Mouse (Mus musculus): ENCODE results near the gene 2010300C02Rik.
"Not testable (repeated sequence)": the region's sequence is repeated elsewhere in the genome, so short reads cannot be mapped to it uniquely, and the experiment has no call there.

Gene 2010300C02Rik

GRCm38 (mm10) chr1:37619542-37619941 lies 100.3 kb downstream of the 2010300C02Rik start:
- no peak for DNase-seq

DNA sequence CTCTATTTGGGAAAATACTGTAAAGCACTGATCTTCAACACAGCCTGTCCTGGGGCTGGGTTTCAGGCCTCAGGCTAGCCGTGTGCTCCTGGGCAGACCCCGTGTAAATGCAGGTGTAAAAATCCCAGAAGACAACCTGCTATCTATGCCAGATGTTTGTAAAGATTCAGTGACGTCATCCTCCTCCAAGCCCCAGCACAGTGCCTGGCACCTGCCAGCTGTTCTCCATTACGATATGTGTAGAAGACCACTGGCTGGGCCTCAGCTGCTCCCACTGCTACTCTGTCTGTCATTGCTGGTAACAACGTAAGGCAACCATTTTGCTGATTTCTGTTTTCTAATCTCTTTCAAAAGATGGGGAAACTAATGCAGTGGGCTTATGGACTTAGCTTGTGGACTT lies 102.8 kb downstream of the 2010300C02Rik start:
- DNase-seq: no peak

DNA sequence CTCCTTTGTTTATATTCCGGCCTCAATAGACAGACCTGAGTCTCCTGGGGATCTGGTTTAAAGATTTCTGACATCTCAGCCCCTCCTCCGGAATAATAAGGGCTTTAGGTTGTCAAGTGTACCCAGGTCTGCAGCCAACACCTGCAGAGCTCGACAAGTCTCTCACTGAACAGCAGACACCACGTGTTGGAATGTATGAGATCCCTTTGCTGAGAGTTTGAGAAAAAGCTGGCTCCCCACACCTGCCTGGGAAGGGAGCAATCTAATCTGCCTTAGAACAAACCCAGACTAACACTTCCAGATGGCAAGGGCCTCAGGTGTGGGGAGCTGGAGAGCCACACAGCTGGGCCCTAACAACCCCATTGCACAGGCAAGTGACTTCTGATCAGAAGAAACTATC lies 103.3 kb downstream of the 2010300C02Rik start:
- no peak for DNase-seq

DNA sequence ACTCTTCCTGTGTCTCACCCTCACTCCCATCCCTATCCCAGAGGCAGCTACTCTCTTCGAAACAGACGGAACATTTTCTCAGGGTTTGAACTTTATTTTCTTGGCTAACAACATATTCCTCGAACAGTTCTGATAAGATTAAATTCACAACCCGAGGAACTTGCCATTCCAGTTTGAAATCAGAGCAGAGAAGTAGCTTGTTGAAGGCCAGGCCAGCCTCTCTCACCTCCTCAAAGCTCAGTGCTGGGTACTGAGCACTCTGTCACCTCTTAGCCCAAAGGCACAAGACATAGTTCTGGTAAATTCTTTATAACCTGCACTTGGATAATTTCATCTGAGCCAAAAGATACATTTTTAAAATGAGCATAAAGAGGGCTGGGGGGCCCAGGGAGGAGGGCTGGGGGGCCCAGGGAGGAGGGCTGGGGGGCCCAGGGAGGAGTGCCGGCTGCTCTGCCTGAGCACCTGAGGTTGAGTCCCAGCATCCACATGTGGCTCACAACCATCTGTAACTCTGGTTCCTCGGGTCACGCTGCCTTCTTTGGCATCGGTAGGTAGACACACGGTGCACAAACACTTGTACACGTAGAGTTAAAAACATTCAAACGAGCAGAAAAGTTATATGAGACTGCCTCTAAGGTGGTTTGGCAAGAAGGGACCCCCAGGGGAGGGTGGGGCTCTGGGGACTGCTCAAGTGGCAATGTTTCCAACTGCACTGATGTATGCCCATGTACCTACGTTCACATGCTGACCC lies 104.4 kb downstream of the 2010300C02Rik start:
- no peak for DNase-seq

- no peak for DNase-seq
Observed at GRCm38 (mm10) chr1:37614836-37615235, 105.0 kb downstream of the 2010300C02Rik start.

GRCm38 (mm10) chr1:37614130-37614529 lies 105.8 kb downstream of the 2010300C02Rik start:
- no peak for DNase-seq

DNA sequence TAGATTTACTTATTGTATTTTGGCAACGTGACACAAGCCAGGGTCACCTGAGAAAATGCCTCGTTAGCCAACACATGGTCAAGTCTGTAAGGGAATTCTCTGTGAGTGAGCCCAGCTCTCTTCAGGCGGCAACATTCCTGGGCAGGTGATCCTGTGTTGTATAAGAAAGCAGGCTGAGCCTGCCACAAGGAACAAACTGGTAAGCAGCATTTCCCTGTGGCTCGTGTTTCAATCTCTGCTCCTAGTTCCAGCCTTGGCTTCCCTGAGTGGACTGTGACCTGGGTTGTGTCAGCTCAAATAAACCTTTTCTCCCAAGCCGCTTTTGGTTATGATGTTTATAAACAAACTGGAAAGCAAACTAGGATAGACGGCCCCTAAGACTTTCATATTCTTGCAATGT lies 108.9 kb downstream of the 2010300C02Rik start:
- no peak for DNase-seq

DNA sequence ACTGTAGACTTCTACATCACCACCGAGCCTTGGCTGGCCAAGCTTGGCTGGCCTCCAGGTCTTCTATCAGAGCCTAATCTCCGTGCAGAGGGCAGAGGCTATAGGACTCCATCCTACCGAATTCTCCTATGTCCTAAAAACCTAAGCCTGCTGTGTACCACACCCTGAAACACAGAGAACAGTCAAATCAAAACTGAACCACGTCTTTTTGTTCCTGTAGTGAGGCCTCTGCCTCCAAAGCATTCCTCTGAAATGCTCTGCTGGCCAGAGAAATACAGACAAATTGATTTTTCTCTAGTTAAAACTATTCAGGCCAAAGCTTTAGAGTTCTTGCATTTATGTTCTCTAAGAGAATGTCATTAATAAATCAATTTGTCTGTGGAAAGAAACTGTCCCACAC lies 109.6 kb downstream of the 2010300C02Rik start:
- DNase-seq: no peak

GRCm38 (mm10) chr1:37605694-37606093 lies 114.2 kb downstream of the 2010300C02Rik start:
- DNase-seq: not testable (repeated sequence)

GRCm38 (mm10) chr1:37603206-37603605 lies 116.7 kb downstream of the 2010300C02Rik start:
- no peak for DNase-seq

DNA sequence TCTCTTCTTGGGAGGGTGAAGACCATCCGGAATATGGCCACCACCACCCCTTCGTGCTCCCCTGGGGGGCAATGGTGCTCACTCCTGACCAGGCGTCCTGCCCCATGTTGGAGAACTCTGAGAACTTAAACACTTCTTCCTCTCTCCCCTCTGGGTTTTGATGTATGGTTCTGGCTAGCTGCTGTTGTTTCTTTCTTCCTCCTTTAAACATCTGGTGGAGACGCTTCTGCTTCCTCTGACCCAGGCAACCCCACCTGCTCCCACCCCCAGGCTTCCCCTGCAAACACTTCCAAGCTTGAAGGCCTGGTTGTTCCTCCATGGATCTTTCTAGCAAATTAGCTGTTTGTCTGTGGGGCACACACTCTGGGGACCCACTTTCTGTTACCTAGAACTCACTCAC lies 117.6 kb downstream of the 2010300C02Rik start:
- no peak for DNase-seq

- no peak for DNase-seq
Observed at GRCm38 (mm10) chr1:37601461-37601860, 118.4 kb downstream of the 2010300C02Rik start.

- DNase-seq: no peak
Observed at GRCm38 (mm10) chr1:37600640-37601175, 119.2 kb downstream of the 2010300C02Rik start.

DNA sequence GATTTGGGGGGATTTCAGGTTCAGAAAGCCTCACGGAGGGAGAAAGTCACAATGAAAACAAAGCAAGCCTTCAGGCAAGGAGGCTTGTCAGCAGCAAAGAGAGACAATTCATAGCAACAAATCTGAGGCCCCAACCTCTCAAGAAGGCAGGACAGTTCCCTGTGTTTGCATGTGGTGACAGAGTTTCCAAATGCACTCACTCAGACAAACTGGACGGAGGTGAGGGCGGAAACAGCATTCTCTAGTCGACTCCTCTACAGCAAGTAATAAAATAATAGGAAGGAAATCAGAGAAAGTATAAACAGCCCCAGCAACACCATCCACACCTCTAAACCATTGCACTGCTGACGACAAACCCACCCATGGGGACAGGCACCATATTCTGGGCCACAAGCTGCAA lies 120.9 kb downstream of the 2010300C02Rik start:
- DNase-seq: no peak

- not testable (repeated sequence) for DNase-seq
Observed at GRCm38 (mm10) chr1:37594812-37595211, 125.1 kb downstream of the 2010300C02Rik start.

DNA sequence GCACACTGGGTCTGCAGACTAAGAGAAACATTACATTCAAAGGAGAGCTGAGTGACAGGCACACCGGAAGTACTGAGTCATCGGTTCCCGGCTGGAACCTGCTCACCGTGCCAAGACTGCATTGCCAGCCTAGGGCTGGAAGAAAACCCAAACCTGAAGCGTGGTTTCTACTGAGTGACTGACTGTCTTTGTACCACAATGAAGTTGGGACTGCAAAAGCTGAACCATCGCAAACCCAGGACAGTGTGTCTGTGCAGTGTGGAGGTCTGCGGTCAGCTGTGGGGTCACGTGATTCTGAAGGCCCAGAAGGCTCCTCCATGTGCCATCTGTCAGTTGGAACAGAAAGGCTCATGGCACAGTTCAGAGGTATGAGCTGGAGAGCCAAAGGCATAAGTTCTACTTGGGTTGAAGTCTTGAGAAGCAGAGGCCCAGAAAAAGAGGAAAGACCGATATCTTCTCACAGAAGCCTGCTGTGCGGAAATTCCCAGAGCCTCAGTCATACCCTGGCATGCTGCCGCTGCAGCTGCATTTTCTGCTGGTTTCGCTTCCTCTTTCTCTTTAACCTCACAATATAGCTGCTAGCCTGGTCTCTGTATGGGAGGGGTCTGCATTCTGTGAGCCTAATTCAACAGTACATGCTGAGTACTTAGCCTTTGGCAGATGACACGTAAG lies 133.9 kb downstream of the 2010300C02Rik start:
- DNase-seq: peak; percentile 59

DNA sequence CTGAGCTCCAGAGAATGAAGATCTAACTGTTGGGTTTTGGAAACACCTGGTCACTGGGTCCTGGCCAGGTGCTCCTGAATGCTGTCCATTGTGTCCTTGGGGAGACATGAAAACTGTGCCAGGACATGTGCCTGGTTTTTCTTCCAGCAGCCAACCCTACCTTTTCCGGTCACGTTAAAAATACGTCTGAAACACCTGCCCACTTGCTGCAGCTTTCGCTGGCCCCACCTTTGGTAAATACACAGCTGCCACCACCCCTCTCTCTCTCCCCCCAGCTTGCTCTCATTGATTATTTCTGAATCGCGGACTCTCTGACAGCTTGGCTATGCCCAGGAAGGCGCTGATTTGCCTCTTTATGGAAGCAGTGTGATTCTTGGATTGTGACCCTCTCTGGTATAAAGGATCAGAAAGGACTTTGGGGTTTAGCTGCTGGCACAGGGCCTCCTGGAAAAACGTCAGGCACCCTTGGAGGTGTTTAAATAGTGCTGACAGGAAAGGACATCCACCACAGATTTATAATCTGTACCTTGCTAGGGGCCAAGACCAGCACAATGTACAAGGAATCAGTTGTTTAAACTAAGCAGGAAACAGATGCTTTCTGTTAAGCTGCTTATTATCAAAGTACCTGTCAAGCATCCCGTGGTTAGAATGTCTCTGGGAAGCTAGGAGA lies 136.0 kb downstream of the 2010300C02Rik start:
- DNase-seq: no peak

GRCm38 (mm10) chr1:37583167-37583566 lies 136.7 kb downstream of the 2010300C02Rik start:
- no peak for DNase-seq

- DNase-seq: no peak
Observed at GRCm38 (mm10) chr1:37579686-37580085, 140.2 kb downstream of the 2010300C02Rik start.

DNA sequence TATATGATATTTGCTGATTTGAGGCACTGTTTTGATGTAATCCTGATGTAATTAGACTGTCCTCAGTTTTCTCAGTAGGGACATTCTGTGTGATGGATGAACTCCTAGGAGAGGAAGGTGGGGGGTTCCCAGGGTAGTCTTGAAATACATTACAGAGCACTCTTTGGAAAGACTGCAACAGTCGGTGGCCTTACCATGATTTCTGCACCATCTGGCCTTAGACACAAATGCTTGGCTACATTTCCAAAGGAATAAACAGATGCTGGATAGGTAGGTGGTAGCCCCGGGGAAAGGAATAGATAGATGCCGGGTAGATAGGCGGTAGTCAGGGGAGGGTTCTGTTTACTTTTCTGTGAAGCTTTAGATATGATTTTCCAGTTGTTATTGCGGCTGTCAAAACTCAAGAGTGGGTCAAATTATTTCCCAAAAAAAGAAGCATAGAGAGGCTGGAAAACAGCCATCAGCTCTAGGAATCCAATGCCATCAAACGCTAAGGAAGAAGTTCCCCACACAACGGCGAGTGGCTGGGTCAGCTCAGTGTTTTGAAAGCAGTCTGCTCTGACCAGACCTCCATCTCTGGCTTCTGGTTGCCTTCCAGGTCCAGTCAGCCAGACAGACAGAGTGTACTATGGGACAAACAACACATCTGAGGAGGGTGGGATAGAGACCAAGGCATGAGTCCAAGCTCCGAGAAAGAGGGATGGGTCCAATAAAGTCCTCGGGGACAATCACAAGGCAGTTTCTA lies 147.2 kb downstream of the 2010300C02Rik start:
- DNase-seq: peak; percentile 36

DNA sequence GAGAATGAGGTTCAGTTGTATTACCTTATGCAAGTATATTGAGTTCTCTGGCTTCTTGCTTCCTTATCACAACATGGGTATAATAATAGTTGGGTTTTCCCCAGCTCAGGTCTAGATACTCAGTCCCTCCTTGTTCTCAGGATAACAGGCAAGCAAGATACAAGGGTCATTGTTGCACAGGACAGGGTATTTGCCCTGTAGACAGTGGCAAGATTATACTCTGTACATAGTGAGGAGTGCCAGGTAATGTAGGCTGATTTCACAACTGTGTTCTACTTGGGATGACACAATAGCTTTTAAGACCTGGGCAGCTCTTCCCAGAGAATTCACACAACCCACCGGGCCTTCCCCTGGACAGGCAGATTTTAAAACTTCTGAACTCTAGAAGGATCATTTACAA lies 151.5 kb downstream of the 2010300C02Rik start:
- no peak for DNase-seq

GRCm38 (mm10) chr1:37566754-37567153 lies 153.1 kb downstream of the 2010300C02Rik start:
- DNase-seq: no peak

- no peak for DNase-seq
Observed at GRCm38 (mm10) chr1:37566344-37566743, 153.5 kb downstream of the 2010300C02Rik start.
